Mouse (Mus musculus) intestine, embryonic 14.5 days (tissue): Measurements from ENCODE around the gene Cyp4f15. TPM values are rescaled to one million over a fixed set of nuclear protein-coding genes. Genes with fewer than 3 reads are reported as not detected.
"Not testable (repeated sequence)": the region's sequence is repeated elsewhere in the genome, so short reads cannot be mapped to it uniquely, and the experiment has no call there.

ENCODE experiments used
- ATAC-seq: fragments of 200-750 bp; cut with Nextera tagmentation; replicated peaks from 2 replicates; pipeline ENCODE4 v1.8.0; 2017; ENCODE audit warnings: low read depth, moderate number of reproducible peaks, moderate TSS enrichment, moderate library complexity; ENCODE audit not compliant: low FRiP score, low TSS enrichment
- DNase-seq: peaks from one replicate; pipeline ENCODE4 v3.0.0-alpha.2; 2018; ENCODE audit warnings: low spot score
- H3K27ac ChIP-seq: fragments of 300-500 bp; sonication (generic); 2 replicates; pipeline ENCODE4 v1.5.1; 2014; ENCODE audit warnings: low read depth, mild to moderate bottlenecking, control low read depth
- H3K27me3 ChIP-seq: fragments of 300-500 bp; sonication (generic); replicated peaks from 2 replicates; pipeline ENCODE4 v1.6.1; 2014; ENCODE audit warnings: low read length, control low read depth; ENCODE audit not compliant: control insufficient read depth, insufficient read depth
- H3K36me3 ChIP-seq: fragments of 300-500 bp; sonication (generic); 2 replicates; pipeline ENCODE4 v1.6.1; 2014; ENCODE audit warnings: low read length, control low read depth; ENCODE audit not compliant: control insufficient read depth, insufficient read depth
- H3K4me1 ChIP-seq: fragments of 300-500 bp; sonication (generic); replicated peaks from 2 replicates; pipeline ENCODE4 v1.6.1; 2014; ENCODE audit warnings: low read length, control low read depth, mixed read lengths; ENCODE audit not compliant: control insufficient read depth, insufficient read depth
- H3K4me2 ChIP-seq: fragments of 300-500 bp; sonication (generic); 2 replicates; pipeline ENCODE4 v1.6.1; 2014; ENCODE audit warnings: low read length
- H3K4me3 ChIP-seq: fragments of 300-500 bp; sonication (generic); 2 replicates; pipeline ENCODE4 v1.5.1; 2014; ENCODE audit warnings: low read depth, low read length, control low read depth, mixed read lengths
- H3K9ac ChIP-seq: fragments of 300-500 bp; sonication (generic); 2 replicates; pipeline ENCODE4 v1.6.1; 2014; ENCODE audit warnings: mild to moderate bottlenecking, low read length
- H3K9me3 ChIP-seq: fragments of 300-500 bp; sonication (generic); 2 replicates; pipeline ENCODE4 v1.6.1; 2016; ENCODE audit warnings: low read length, control low read depth; ENCODE audit not compliant: control insufficient read depth
- WGBS: fragments of 180-500 bp; shearing (Covaris S2); extraction: QIAGEN DNeasy Blood & Tissue Kit; methylation state at CpG from one replicate; pipeline ENCODE4 v1.1.7; 2014; 5-methylcytosine and 5-hydroxymethylcytosine counted together
- polyA plus RNA-seq: library from polyadenylated mRNA; unstranded; fragments of >200 nt; fragmentation: Nextera tagmentation; extraction: Ambion mirVana; gene quantifications from 2 replicates; pipeline ENCODE4 v1.2.1, GENCODE M21; 2014

The Cyp4f15 gene
- polyA plus RNA-seq, 1 experiment from 2014 or later = 0.19 TPM

DNA sequence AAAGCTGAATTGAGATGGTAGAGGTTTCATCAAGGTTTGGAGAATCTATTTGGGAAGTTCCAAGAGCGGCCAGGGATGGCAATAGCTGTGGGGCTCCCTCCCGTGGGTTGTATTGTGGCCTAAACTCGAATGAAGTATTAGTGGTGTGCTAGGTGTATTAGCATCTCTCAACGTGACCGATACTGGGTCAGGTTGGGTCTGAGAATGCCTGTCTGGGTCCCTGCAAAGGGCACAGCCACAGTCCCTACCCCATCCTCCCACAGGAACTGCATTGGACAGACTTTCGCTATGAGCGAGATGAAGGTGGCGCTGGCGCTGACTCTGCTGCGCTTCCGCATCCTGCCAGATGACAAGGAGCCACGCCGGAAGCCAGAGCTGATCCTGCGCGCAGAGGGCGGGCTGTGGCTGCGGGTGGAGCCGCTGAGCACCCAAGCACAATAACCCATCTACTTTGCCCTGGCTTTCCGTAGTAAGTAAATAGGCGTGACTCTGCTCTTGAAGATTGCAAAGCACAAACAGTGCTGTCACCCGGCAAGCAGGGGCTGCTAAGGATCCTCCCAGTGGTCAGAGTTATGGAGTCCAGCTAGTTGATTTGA lies 9.3 kb upstream of the Cyp4f15 start:
- no peaks in the 10 kb centered on the region for H3K4me1 ChIP-seq
- H3K9ac ChIP-seq = no peak overlapping the region
- no peaks in the 10 kb centered on the region for H3K36me3 ChIP-seq
- no peak for ATAC-seq
- DNase-seq = no peak
- peak overlapping the region; percentile 31 for H3K4me2 ChIP-seq
- no peak overlapping the region for H3K4me3 ChIP-seq
- 0 out of 2 replicates have a peak, but pooled peaks cover 4% of the 10 kb centered on the region for H3K27me3 ChIP-seq
- H3K27ac ChIP-seq = no peak overlapping the region
- WGBS = 41% methylated on average over 21 of the region's 21 CpGs
- no peaks in the 10 kb centered on the region for H3K9me3 ChIP-seq

DNA sequence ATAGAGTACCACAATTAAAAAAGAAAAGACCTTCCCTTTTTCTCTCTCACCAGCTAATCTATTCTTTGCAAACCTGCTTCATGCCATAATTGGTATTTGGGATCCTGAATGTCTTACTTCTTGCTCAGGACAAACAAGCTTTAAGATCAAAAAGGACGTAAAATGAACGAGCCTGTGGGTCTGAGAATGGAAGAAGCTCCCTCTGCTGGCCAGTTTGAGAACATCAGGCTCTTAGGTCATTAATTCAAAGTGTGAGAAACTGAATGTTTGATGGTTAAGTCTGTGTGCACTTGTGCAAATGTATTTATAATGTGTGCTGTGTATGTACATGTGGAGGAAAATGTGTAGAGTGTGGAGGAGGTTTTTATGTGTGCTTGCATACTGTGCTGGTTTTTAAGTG lies 5.0 kb upstream of the Cyp4f15 start:
- no peaks in the 10 kb centered on the region for H3K9me3 ChIP-seq
- no peaks in the 10 kb centered on the region for H3K36me3 ChIP-seq
- ATAC-seq = no peak
- 16% methylated on average over 2 of the region's 2 CpGs for WGBS
- no peaks in the 10 kb centered on the region for H3K4me1 ChIP-seq
- no peak overlapping the region for H3K4me3 ChIP-seq
- no peak overlapping the region for H3K27ac ChIP-seq
- H3K9ac ChIP-seq = no peak overlapping the region
- H3K27me3 ChIP-seq = 0 out of 2 replicates have a peak, but pooled peaks cover 4% of the 10 kb centered on the region
- no peak overlapping the region for H3K4me2 ChIP-seq
- peak; percentile 64 for DNase-seq

DNA sequence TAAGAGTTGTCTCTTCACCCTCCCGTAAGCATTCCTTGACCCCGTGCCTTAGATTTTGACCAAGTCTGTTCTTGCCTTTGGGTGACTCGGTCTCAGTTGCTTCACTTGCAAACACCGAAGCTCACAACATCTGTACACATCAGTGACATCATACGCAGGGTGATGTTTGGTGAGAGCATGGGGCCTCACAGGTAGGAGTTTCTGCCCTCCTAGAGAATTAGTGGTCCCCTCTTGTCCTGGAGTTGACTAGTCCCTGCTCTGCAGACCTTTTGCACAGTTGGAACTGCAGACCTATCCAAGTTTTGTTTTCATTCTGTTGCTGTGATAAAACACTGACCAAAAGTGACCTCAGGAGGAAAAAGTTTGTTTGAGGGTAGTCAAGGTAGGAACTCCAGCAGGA lies 1.3 kb downstream of the Cyp4f15 start:
- H3K27ac ChIP-seq = no peak overlapping the region
- H3K4me3 ChIP-seq = no peak overlapping the region
- H3K9me3 ChIP-seq = no peaks in the 10 kb centered on the region
- no peaks in the 10 kb centered on the region for H3K4me1 ChIP-seq
- 93% methylated on average over 5 of the region's 5 CpGs for WGBS
- H3K4me2 ChIP-seq = no peak overlapping the region
- ATAC-seq (no peak), DNase-seq (no peak)
- H3K36me3 ChIP-seq = no peaks in the 10 kb centered on the region
- no peaks in the 10 kb centered on the region for H3K27me3 ChIP-seq
- H3K9ac ChIP-seq = no peak overlapping the region

DNA sequence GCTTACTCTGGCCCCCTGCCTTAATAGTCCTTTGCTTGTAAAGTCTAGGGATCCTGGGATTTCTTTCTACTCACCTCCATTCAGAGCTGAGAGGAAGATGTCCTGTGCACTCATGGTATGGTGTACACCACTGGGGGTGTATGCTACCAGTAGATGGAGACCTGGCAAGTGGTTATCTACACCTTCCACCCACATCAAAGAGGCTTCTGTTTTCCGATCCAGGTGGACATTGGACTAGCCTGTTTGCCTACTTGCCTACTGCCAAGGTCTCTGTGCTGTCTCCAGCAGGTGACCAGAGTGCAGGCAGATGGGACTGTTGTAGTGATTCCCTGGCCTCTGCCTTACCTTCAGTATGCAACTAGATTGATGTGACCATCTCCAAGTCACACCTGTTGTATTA lies 5.5 kb downstream of the Cyp4f15 start:
- no peak overlapping the region for H3K4me2 ChIP-seq
- no peaks in the 10 kb centered on the region for H3K27me3 ChIP-seq
- ATAC-seq = no peak
- no peak for DNase-seq
- H3K4me3 ChIP-seq = no peak overlapping the region
- WGBS = 85% methylated on average over 1 of the region's 1 CpGs
- no peaks in the 10 kb centered on the region for H3K36me3 ChIP-seq
- H3K27ac ChIP-seq = no peak overlapping the region
- no peaks in the 10 kb centered on the region for H3K9me3 ChIP-seq
- H3K9ac ChIP-seq = no peak overlapping the region
- H3K4me1 ChIP-seq = no peaks in the 10 kb centered on the region

DNA sequence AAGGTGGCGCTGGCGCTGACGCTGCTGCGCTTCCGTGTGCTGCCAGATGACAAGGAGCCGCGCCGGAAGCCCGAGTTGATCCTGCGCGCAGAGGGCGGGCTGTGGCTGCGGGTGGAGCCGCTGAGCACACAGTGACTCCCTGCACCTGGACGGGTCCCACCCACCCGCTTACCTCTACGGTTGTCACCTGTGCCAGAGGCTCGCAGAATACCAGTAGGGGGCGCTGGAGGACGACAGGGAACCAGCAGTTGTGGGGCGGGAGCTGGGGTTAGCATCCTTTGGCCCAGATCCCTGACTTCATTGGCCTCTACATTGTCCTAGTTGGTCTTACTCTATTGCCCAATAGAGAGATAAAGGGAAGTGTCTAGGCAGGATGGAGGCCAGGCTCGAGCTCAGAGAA lies 17.4 kb downstream of the Cyp4f15 start:
- H3K9me3 ChIP-seq = peaks cover 8% of the 10 kb centered on the region
- H3K27me3 ChIP-seq = no peaks in the 10 kb centered on the region
- H3K4me1 ChIP-seq = no peaks in the 10 kb centered on the region
- H3K9ac ChIP-seq = no peak overlapping the region
- ATAC-seq (peak; percentile 71; the same call in 1 of the 2 replicates), DNase-seq (peak; percentile 55)
- H3K4me2 ChIP-seq = peak overlapping the region; percentile 9
- no peak overlapping the region for H3K27ac ChIP-seq
- H3K4me3 ChIP-seq = no peak overlapping the region
- no peaks in the 10 kb centered on the region for H3K36me3 ChIP-seq
- WGBS = 39% methylated on average over 22 of the region's 22 CpGs

DNA sequence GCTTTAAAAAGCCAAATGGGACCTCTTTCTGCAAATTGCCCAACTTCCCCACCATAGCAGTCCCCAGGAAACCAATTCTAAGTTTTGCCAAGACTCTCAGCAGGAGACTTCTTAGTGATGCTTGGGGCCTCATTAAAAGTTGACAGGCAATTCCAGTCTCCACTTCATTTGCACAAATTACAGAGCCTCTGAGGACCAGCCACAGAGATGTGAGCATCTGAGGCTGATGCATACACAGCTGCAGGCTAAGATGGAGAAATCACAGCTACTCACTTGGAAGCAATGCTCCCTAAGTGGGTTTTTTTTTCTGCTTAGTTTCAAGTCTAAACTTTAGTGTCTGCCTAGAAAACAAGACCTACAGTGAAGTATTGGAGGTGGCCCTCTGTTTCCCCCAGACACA lies 25.1 kb downstream of the Cyp4f15 start:
- ATAC-seq, H3K27me3 ChIP-seq, H3K9ac ChIP-seq, H3K4me3 ChIP-seq, H3K9me3 ChIP-seq, DNase-seq, H3K4me2 ChIP-seq, H3K4me1 ChIP-seq, H3K36me3 ChIP-seq, H3K27ac ChIP-seq: not testable (repeated sequence)

DNA sequence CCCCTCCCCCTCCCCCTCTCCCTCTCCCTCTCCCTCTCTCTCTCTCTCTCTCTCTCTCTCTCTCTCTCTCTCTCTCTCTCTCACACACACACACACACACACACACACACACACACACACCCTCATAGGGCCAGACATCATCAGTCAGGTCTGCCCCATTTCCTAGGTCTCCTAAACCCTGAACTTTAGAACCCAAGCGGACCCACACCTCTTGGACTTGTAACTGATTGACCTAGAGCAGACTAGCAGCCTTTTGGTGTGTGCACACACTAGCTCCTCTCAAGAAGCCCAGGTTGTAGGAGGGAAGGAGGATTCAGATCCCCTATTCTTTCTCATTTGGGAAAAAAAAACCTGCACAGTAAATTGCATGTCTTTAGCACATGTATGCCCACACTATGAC lies 36.7 kb downstream of the Cyp4f15 start:
- H3K36me3 ChIP-seq, ATAC-seq, DNase-seq, H3K9me3 ChIP-seq, H3K9ac ChIP-seq, H3K4me1 ChIP-seq, H3K27me3 ChIP-seq, H3K27ac ChIP-seq, H3K4me2 ChIP-seq, H3K4me3 ChIP-seq: not testable (repeated sequence)
- 86% methylated on average over 1 of the region's 1 CpGs for WGBS

DNA sequence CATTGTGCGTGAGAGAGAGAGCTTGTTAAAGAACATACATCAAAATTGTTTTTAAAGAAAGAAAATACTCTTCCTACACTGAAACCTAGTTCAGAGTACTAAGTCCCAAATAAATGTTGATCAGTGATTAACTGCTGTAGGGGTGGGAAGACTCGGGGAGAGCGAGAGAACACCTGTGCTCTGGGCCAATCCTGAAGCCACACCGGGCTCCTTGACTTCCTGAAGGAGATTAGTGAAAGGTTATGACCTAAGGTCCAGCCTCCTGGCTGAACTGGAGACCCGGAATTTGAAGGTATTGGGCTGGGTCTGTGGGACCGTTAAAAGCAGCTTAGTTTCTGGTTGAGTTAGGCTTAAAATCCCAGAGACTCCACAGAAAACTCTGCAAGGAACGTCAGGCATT lies 37.3 kb downstream of the Cyp4f15 start:
- Histone ChIP-seq H3K36me3 (no peaks in the 10 kb centered on the region), H3K9ac (no peak overlapping the region), H3K27ac (no peak overlapping the region), H3K9me3 (0 out of 2 replicates have a peak, but pooled peaks cover 3% of the 10 kb centered on the region), H3K4me1 (no peaks in the 10 kb centered on the region), H3K4me3 (no peak overlapping the region), H3K4me2 (no peak overlapping the region), H3K27me3 (no peaks in the 10 kb centered on the region)
- ATAC-seq (no peak), DNase-seq (no peak)
- 80% methylated on average over 7 of the region's 7 CpGs for WGBS

DNA sequence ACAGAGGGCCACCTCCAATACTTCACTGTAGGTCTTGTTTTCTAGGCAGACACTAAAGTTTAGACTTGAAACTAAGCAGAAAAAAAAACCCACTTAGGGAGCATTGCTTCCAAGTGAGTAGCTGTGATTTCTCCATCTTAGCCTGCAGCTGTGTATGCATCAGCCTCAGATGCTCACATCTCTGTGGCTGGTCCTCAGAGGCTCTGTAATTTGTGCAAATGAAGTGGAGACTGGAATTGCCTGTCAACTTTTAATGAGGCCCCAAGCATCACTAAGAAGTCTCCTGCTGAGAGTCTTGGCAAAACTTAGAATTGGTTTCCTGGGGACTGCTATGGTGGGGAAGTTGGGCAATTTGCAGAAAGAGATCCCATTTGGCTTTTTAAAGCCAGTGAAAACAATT lies 40.9 kb downstream of the Cyp4f15 start:
- not testable (repeated sequence) for H3K36me3 ChIP-seq, H3K27ac ChIP-seq, H3K9me3 ChIP-seq, DNase-seq, H3K4me3 ChIP-seq, H3K9ac ChIP-seq, ATAC-seq, H3K27me3 ChIP-seq, H3K4me1 ChIP-seq, H3K4me2 ChIP-seq
